Mouse (Mus musculus) kidney, embryonic 16.5 days (tissue): Measurements from ENCODE around the gene Vmn1r18. TPM values are rescaled to one million over a fixed set of nuclear protein-coding genes. Genes with fewer than 3 reads are reported as not detected.
"Not testable (repeated sequence)": the region's sequence is repeated elsewhere in the genome, so short reads cannot be mapped to it uniquely, and the experiment has no call there.

Source experiments
- ATAC-seq: fragments of 200-750 bp; cut with Nextera tagmentation; 2 replicates; pipeline ENCODE4 v1.8.0; 2017; ENCODE audit warnings: moderate TSS enrichment; ENCODE audit not compliant: low FRiP score, low TSS enrichment
- H3K27ac ChIP-seq: fragments of 300-500 bp; sonication (generic); 2 replicates; pipeline ENCODE4 v1.5.1; 2014; ENCODE audit warnings: low read length
- H3K27me3 ChIP-seq: fragments of 300-500 bp; sonication (generic); 2 replicates; pipeline ENCODE4 v1.6.1; 2014; ENCODE audit warnings: low read length, control low read depth, mixed read lengths; ENCODE audit not compliant: insufficient read depth
- H3K36me3 ChIP-seq: fragments of 300-500 bp; sonication (generic); 2 replicates; pipeline ENCODE4 v1.6.1; 2014; ENCODE audit warnings: low read length, control low read depth, mixed read lengths; ENCODE audit not compliant: insufficient read depth
- H3K4me1 ChIP-seq: fragments of 300-500 bp; sonication (generic); 2 replicates; pipeline ENCODE4 v1.6.1; 2014; ENCODE audit warnings: low read length, control low read depth, mixed read lengths; ENCODE audit not compliant: insufficient read depth
- H3K4me2 ChIP-seq: fragments of 300-500 bp; sonication (generic); replicated peaks from 2 replicates; pipeline ENCODE4 v1.6.1; 2014; ENCODE audit warnings: low read depth, low read length
- H3K4me3 ChIP-seq: fragments of 300-500 bp; sonication (generic); 2 replicates; pipeline ENCODE4 v1.5.1; 2014; ENCODE audit warnings: mild to moderate bottlenecking, low read length
- H3K9ac ChIP-seq: fragments of 300-500 bp; sonication (generic); replicated peaks from 2 replicates; pipeline ENCODE4 v1.6.1; 2014; ENCODE audit warnings: low read length
- H3K9me3 ChIP-seq: fragments of 300-500 bp; sonication (generic); 2 replicates; pipeline ENCODE4 v1.6.1; 2016; ENCODE audit warnings: low read length, control low read depth
- WGBS: fragments of 180-500 bp; shearing (Covaris S2); extraction: QIAGEN DNeasy Blood & Tissue Kit; methylation state at CpG from one replicate; pipeline ENCODE4 v1.1.7; 2014; 5-methylcytosine and 5-hydroxymethylcytosine counted together
- polyA plus RNA-seq: library from polyadenylated mRNA; unstranded; fragments of >200 nt; fragmentation: Nextera tagmentation; extraction: Ambion mirVana; gene quantifications from 2 replicates; pipeline ENCODE4 v1.2.1, GENCODE M21; 2015

Vmn1r18 gene
- polyA plus RNA-seq, result not detected in 2 replicates

- H3K27me3 ChIP-seq, result no peaks in the 10 kb centered on the region
- no peak within 1 kb of the TSS for H3K9ac ChIP-seq
- ATAC-seq, result no peak
- H3K4me3 ChIP-seq, result no peak within 1 kb of the TSS
- no peak within 1 kb of the TSS for H3K4me2 ChIP-seq
- no peaks in the 10 kb centered on the region for H3K4me1 ChIP-seq
- H3K27ac ChIP-seq, result no peak within 1 kb of the TSS
- H3K9me3 ChIP-seq, result no peaks in the 10 kb centered on the region
- H3K36me3 ChIP-seq, result no peaks in the 10 kb centered on the region
Observed at GRCm38 (mm10) chr6:57395683-57396082, at the start of gene Vmn1r18. Gene Vmn1r18 (minus strand): TSS chr6:57395783.

GRCm38 (mm10) chr6:57431196-57431595 lies 35.6 kb upstream of the Vmn1r18 start:
- H3K4me2 ChIP-seq, result no peak overlapping the region

GRCm38 (mm10) chr6:57428630-57429029 lies 33.0 kb upstream of the Vmn1r18 start, which contains the start of gene Vmn1r20:
Gene Vmn1r20 (plus strand): TSS chr6:57428930.
- no peak for ATAC-seq
- no peak within 1 kb of the TSS for H3K27ac ChIP-seq
- H3K27me3 ChIP-seq, result no peaks in the 10 kb centered on the region
- H3K36me3 ChIP-seq, result no peaks in the 10 kb centered on the region
- H3K9ac ChIP-seq, result no peak within 1 kb of the TSS
- H3K4me1 ChIP-seq, result no peaks in the 10 kb centered on the region
- 66% methylated on average over 1 of the region's 1 CpGs for WGBS
- H3K9me3 ChIP-seq, result no peaks in the 10 kb centered on the region
- H3K4me2 ChIP-seq, result no peak within 1 kb of the TSS
- H3K4me3 ChIP-seq, result no peak within 1 kb of the TSS

More at GRCm38 (mm10) chr6:57431196-57431595, 35.6 kb upstream of the Vmn1r18 start:
- Histone ChIP-seq H3K4me3 (no peak overlapping the region), H3K27ac (no peak overlapping the region), H3K9ac (no peak overlapping the region), H3K9me3 (no peaks in the 10 kb centered on the region), H3K4me1 (no peaks in the 10 kb centered on the region), H3K36me3 (no peaks in the 10 kb centered on the region), H3K27me3 (no peaks in the 10 kb centered on the region)
- ATAC-seq, result no peak
- 78% methylated on average over 1 of the region's 1 CpGs for WGBS

- not testable (repeated sequence) for ATAC-seq, H3K4me2 ChIP-seq, H3K9ac ChIP-seq, H3K36me3 ChIP-seq, H3K4me1 ChIP-seq, H3K27ac ChIP-seq, H3K4me3 ChIP-seq, H3K27me3 ChIP-seq, H3K9me3 ChIP-seq
- 72% methylated on average over 3 of the region's 3 CpGs for WGBS
Observed at GRCm38 (mm10) chr6:57403480-57403879, 7.9 kb upstream of the Vmn1r18 start, which contains the start of gene Vmn1r19. Gene Vmn1r19 (plus strand): TSS chr6:57403780.

DNA sequence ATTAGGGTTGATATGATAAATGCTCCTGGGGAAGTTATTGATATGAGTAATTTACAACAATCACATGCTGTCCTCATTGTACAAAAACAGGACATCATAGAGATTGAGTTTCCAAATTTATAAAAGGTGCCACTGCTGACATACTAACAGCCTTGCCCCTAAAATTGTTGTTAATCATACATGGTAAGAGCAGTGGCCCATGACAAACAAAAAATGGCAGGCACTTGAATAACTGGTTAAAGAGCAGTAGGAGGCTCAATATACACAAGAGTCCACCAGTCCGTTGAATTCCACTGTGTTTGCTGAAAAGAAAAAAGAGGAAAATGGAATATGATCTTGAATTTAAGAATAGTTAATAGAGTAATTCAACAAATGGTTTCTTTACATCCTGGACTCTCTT lies 28.1 kb downstream of the Vmn1r18 start:
- no peak overlapping the region for H3K4me3 ChIP-seq
- no peaks in the 10 kb centered on the region for H3K27me3 ChIP-seq
- WGBS, result 89% methylated on average over 1 of the region's 1 CpGs
- H3K27ac ChIP-seq, result no peak overlapping the region
- no peak for ATAC-seq
- no peak overlapping the region for H3K9ac ChIP-seq
- no peaks in the 10 kb centered on the region for H3K36me3 ChIP-seq
- H3K4me1 ChIP-seq, result no peaks in the 10 kb centered on the region
- H3K4me2 ChIP-seq, result no peak overlapping the region
- no peaks in the 10 kb centered on the region for H3K9me3 ChIP-seq

- not testable (repeated sequence) for H3K9me3 ChIP-seq, H3K36me3 ChIP-seq, H3K4me2 ChIP-seq, ATAC-seq, H3K9ac ChIP-seq, H3K4me3 ChIP-seq, H3K4me1 ChIP-seq, H3K27ac ChIP-seq, H3K27me3 ChIP-seq
- 82% methylated on average over 1 of the region's 1 CpGs for WGBS
Observed at GRCm38 (mm10) chr6:57365866-57366265, 29.7 kb downstream of the Vmn1r18 start.

DNA sequence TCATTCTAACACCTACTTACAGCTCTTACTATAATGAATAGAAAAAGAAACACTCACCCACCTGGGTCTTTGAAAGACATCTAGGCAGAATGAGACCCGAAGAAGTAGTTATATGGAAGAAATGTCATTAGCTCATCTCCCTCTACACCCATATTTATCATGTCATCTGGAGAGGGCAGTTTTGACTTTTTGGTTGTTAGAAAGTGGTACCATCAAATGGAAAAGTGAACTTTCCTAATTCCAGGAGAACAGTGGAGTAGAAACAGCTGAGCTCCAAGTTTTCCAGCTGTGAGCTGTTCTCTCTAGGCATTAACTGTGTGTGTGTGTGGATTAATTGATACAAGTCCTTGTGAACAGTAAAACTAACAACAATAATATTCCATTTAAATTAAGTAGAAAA lies 32.0 kb downstream of the Vmn1r18 start, which contains the start of gene Vmn1r17:
Vmn1r17 (minus strand) TSS at position 101 of the 400 bp plus-strand sequence.
- no peaks in the 10 kb centered on the region for H3K36me3 ChIP-seq
- H3K4me1 ChIP-seq, result no peaks in the 10 kb centered on the region
- no peak within 1 kb of the TSS for H3K27ac ChIP-seq
- no peaks in the 10 kb centered on the region for H3K9me3 ChIP-seq
- WGBS, result 84% methylated on average over 1 of the region's 1 CpGs
- no peak within 1 kb of the TSS for H3K4me3 ChIP-seq
- no peaks in the 10 kb centered on the region for H3K27me3 ChIP-seq
- no peak for ATAC-seq
- H3K4me2 ChIP-seq, result no peak within 1 kb of the TSS
- no peak within 1 kb of the TSS for H3K9ac ChIP-seq

- H3K27me3 ChIP-seq, result no peaks in the 10 kb centered on the region
- no peak overlapping the region for H3K4me3 ChIP-seq
- H3K36me3 ChIP-seq, result no peaks in the 10 kb centered on the region
- no peaks in the 10 kb centered on the region for H3K9me3 ChIP-seq
- 80% methylated on average over 2 of the region's 2 CpGs for WGBS
- no peak for ATAC-seq
- no peak overlapping the region for H3K4me2 ChIP-seq
- no peak overlapping the region for H3K9ac ChIP-seq
- H3K27ac ChIP-seq, result no peak overlapping the region
- no peaks in the 10 kb centered on the region for H3K4me1 ChIP-seq
Observed at GRCm38 (mm10) chr6:57356864-57357263, 38.7 kb downstream of the Vmn1r18 start.

DNA sequence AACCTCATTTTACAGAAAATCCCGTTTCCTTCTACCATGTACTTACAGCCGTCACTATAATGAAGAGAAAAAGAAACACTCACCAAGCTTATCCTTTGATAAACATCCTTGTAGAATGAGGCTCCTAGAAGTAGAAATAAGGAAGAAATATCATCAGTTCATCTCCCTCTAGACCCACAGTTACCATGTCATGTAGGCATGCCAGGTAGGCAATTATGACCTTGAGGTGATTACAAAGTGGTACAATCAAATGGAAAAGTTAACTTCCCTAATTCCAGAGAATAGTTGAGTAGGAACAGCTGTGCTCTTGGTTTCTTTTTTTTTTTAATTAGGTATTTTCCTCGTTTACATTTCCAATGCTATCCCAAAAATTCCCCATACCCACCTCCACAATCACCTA lies 66.2 kb downstream of the Vmn1r18 start, which contains the start of gene Vmn1r16:
Vmn1r16 (minus strand) TSS at position 101 of the 400 bp plus-strand sequence.
- Histone ChIP-seq H3K36me3 (no peaks in the 10 kb centered on the region), H3K27me3 (no peaks in the 10 kb centered on the region), H3K4me1 (no peaks in the 10 kb centered on the region), H3K9me3 (no peaks in the 10 kb centered on the region), H3K4me3 (no peak within 1 kb of the TSS), H3K4me2 (no peak within 1 kb of the TSS), H3K27ac (no peak within 1 kb of the TSS), H3K9ac (no peak within 1 kb of the TSS)
- no peak for ATAC-seq
- 73% methylated on average over 3 of the region's 3 CpGs for WGBS
